Mouse (Mus musculus) CD4-positive, CD25-positive, alpha-beta regulatory T cell, adult 4 months (primary cell): ENCODE results near the gene Mboat1. TPM values are rescaled to one million over a fixed set of nuclear protein-coding genes. Genes with fewer than 3 reads are reported as not detected.

Experiments used
- ATAC-seq: one replicate; pipeline ENCODE4 v1.8.0; 2017
- polyA plus RNA-seq, 2 experiments: library from polyadenylated mRNA; unstranded; fragments of 100-300 nt; shearing (Covaris generic); gene quantifications; one replicate each; pipeline ENCODE4 v1.2.1; 2017

Gene Mboat1
- polyA plus RNA-seq, 2 experiments from 2014 or later, result 9.6 to 9.8 TPM

- ATAC-seq, result no peak
These were observed 116.4 kb downstream of the Mboat1 start for GRCm38 (mm10) chr13:30252692-30253091.

GRCm38 (mm10) chr13:30253636-30254264 lies 117.5 kb downstream of the Mboat1 start:
- no peak for ATAC-seq

GRCm38 (mm10) chr13:30254421-30254820 lies 118.1 kb downstream of the Mboat1 start:
- ATAC-seq, result no peak

GRCm38 (mm10) chr13:30258802-30259201 lies 122.5 kb downstream of the Mboat1 start:
- no peak for ATAC-seq

- ATAC-seq, result peak; percentile 44
These were observed 123.0 kb downstream of the Mboat1 start for GRCm38 (mm10) chr13:30259326-30259725.

- ATAC-seq, result peak; percentile 89
These were observed 123.7 kb downstream of the Mboat1 start for GRCm38 (mm10) chr13:30259912-30260560.

- no peak for ATAC-seq
These were observed 127.4 kb downstream of the Mboat1 start for GRCm38 (mm10) chr13:30263681-30264080.

GRCm38 (mm10) chr13:30264303-30264702 lies 128.0 kb downstream of the Mboat1 start:
- no peak for ATAC-seq

- ATAC-seq, result no peak
These were observed 128.5 kb downstream of the Mboat1 start for GRCm38 (mm10) chr13:30264765-30265164.

GRCm38 (mm10) chr13:30266036-30266435 lies 129.7 kb downstream of the Mboat1 start:
- no peak for ATAC-seq

- peak; percentile 66 for ATAC-seq
These were observed 135.9 kb downstream of the Mboat1 start for GRCm38 (mm10) chr13:30272040-30272686.

Other genes with a start within 250 kb of the Mboat1 start
- 1 to 10 TPM; 2.8 to 3.8 TPM for gene E2f3, start 150.4 kb upstream of the Mboat1 start, polyA plus RNA-seq
- gene Agtr1a, start 200.0 kb downstream of the Mboat1 start, polyA plus RNA-seq, result not detected